Mouse (Mus musculus): Measurements from ENCODE around the gene Gm20388. TPM values are rescaled to one million over a fixed set of nuclear protein-coding genes. Genes with fewer than 3 reads are reported as not detected.

Gene Gm20388
- polyA plus RNA-seq, 1 experiment: 23.9 TPM

DNA sequence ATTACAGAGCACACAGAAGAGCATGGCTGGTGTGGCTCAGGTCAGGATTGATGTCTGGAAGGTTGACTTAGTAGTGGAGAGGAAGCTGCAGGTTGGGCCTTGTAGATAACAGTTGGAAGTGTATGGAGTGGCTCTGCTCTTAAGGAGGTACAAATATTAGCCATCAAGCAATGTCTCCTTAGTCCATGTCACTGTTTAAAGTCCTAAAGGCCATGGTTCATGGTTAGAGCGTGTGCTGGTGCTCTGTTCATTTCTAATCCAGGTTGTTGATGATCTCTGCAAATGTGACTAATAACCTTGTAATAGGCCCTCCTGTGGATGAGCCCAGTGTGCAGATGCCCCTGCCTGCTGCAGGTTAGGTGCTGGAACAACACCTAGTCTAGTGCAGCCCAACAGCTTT lies 2047.8 kb downstream of the Gm20388 start:
- TF ChIP-seq POLR2A (IDR thresholded peaks at IDR 0.05; ENCODE audit: extremely low read depth, insufficient read depth, low read length): no peak
- TF ChIP-seq CTCF (IDR thresholded peaks at IDR 0.05; ENCODE audit: extremely low read depth, insufficient read depth, low read length): no peak
- peaks cover 2% of the 10 kb centered on the region; the same call in 1 of the 2 replicates for H3K4me1 ChIP-seq (ENCODE audit: control insufficient read depth, insufficient read depth, low read length)
- H3K4me3 ChIP-seq (ENCODE audit: insufficient read depth, low read length): no peak overlapping the region
- no peak overlapping the region for H3K27ac ChIP-seq (ENCODE audit: insufficient read depth, low read length)

DNA sequence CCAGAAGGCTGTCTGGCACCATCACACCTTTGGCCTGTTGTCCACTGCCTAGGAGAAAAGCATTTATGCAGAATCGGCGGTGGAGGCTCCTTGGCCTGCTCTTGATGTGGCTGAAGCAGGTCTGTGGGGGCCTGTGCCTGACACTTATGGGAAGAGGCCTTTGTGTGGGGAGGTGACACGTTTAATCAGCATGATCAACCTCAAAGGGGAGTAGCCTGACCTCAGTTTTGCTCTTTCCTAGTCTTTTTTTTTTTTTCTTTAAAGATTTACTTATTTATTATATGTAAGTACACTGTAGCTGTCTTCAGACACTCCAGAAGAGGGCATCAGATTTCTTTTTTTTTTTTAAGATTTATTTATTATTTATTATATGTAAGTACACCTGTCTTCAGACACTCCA lies 2052.3 kb downstream of the Gm20388 start:
- H3K4me1 ChIP-seq (ENCODE audit: control insufficient read depth, insufficient read depth, low read length): peaks cover 5% of the 10 kb centered on the region
- TF ChIP-seq POLR2A (IDR thresholded peaks at IDR 0.05; ENCODE audit: extremely low read depth, insufficient read depth, low read length) (no peak), CTCF (IDR thresholded peaks at IDR 0.05; ENCODE audit: extremely low read depth, insufficient read depth, low read length) (no peak)
- no peak overlapping the region for H3K27ac ChIP-seq (ENCODE audit: insufficient read depth, low read length)
- no peak overlapping the region for H3K4me3 ChIP-seq (ENCODE audit: insufficient read depth, low read length)

DNA sequence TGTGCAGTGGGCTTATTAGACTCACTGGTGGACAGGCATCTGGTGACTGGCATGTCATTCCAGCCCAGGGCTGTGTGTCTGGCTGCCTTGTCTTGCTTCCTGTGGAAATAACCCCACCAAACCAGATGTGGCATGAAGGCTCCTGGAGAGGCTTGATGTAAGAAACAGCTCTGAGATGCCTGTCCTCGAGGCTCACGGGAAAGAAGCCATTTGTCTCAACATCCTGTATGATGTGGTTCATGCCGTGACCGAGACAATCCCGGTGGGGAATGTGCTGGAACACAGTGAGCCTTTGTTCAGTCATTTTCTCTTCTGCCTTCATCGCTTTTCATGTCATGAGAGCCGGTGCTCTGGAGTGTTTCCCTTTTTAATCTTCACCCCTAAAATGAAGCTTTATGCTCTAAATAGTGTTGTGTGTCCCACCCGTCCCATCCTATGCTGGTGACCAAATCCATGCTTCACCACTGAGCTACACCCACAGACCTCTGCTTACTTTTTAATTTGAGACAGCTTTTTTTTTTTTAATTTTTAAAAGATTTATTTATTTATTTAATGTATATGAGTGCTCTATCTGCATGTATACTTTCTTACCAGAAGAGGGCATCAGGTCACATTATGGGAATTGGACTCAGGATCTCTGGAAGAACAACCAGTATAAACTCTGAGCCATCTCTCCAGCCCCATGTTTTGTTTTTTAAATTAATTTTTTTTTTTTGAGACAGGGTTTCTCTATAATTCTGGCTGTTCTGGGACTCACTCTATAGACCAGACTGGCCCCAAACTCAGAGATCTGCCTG lies 2054.3 kb downstream of the Gm20388 start:
- no peak for TF ChIP-seq POLR2A (IDR thresholded peaks at IDR 0.05; ENCODE audit: extremely low read depth, insufficient read depth, low read length)
- no peak for TF ChIP-seq CTCF (IDR thresholded peaks at IDR 0.05; ENCODE audit: extremely low read depth, insufficient read depth, low read length)
- Histone ChIP-seq H3K4me3 (ENCODE audit: insufficient read depth, low read length) (no peak overlapping the region), H3K27ac (ENCODE audit: insufficient read depth, low read length) (no peak overlapping the region), H3K4me1 (ENCODE audit: control insufficient read depth, insufficient read depth, low read length) (peaks cover 6% of the 10 kb centered on the region)

DNA sequence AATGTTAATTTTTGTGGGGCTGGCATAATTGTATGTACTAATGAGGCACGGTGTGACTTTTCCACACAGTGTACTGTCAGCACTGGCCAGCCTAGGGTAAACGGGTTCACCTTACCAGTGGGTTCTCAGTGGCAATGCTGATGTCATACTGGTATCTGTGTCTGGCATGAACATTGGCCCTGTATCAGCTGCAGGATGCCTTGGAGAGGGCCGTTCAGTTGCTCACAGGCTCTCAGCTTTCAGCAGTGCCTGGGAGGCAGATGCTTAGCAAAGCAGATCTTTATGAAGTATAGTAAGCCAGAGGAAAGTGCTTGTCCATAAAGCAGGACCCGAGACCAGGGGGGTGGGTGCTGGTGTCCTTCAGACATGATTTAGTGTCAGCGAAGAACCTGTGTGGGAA lies 2055.5 kb downstream of the Gm20388 start:
- TF ChIP-seq POLR2A (IDR thresholded peaks at IDR 0.05; ENCODE audit: extremely low read depth, insufficient read depth, low read length) (no peak), CTCF (IDR thresholded peaks at IDR 0.05; ENCODE audit: extremely low read depth, insufficient read depth, low read length) (no peak)
- Histone ChIP-seq H3K27ac (ENCODE audit: insufficient read depth, low read length) (no peak overlapping the region), H3K4me3 (ENCODE audit: insufficient read depth, low read length) (no peak overlapping the region), H3K4me1 (ENCODE audit: control insufficient read depth, insufficient read depth, low read length) (peaks cover 6% of the 10 kb centered on the region)

DNA sequence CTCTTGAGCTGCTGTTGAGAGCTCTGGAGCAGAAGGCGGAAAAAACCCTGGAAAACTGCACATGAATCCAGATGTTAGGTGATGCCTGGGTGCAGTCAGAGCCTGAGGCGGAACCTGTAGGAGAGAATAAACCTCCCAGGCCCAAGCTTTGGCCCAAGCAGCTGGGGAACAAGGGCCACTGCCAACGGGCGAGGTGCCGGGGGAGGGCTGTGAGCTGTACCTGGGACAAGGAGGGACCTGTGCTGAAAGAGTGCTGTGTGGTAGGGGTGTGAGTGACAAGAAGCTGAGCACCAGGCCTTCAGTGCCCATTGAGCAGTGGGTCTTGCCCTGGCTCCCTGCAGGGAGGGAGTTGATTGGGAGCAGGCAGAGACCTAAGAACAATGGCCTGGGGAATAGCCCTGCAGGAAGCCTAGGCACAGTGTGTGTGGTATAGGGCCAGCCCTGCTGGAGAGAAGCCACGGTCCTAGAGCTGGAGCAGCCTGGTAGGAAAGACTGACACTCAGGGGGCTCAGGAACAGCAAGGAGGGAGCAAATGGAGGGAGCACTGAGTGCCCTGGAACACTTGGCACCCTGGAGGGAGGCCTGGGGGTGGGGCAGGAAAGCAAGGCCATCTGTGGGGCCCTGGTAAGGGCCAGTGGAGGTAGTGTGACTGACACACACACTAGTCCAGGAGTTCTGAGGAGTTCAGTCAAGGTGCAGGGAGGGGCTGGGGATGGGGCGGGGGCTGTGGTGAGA lies 2056.2 kb downstream of the Gm20388 start:
- Histone ChIP-seq H3K4me3 (ENCODE audit: insufficient read depth, low read length) (no peak overlapping the region), H3K27ac (ENCODE audit: insufficient read depth, low read length) (no peak overlapping the region), H3K4me1 (ENCODE audit: control insufficient read depth, insufficient read depth, low read length) (peaks cover 6% of the 10 kb centered on the region)
- TF ChIP-seq CTCF (IDR thresholded peaks at IDR 0.05; ENCODE audit: extremely low read depth, insufficient read depth, low read length) (no peak), POLR2A (IDR thresholded peaks at IDR 0.05; ENCODE audit: extremely low read depth, insufficient read depth, low read length) (no peak)

DNA sequence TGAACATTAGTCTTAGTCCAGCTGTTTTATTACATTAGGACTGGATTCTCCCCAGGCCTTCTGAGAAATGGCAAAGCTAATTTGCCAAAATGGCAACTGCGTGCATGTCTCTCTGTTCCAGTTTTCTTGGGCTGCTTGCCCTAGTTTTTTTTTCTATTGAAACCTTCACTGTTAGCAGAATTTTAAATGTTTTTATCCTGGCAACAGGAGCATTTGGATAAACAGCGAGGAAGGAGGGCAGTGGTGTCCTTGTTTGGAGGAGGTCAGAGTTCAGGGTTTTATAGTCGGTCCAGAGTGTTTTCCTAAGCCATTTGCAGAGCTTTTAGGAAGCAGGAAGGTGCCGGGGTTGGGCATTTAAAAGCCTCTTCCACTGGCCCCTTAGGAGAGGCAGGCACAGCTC lies 2057.3 kb downstream of the Gm20388 start:
- TF ChIP-seq POLR2A (IDR thresholded peaks at IDR 0.05; ENCODE audit: extremely low read depth, insufficient read depth, low read length) (no peak), CTCF (IDR thresholded peaks at IDR 0.05; ENCODE audit: extremely low read depth, insufficient read depth, low read length) (no peak)
- no peak overlapping the region for H3K4me3 ChIP-seq (ENCODE audit: insufficient read depth, low read length)
- peaks cover 6% of the 10 kb centered on the region for H3K4me1 ChIP-seq (ENCODE audit: control insufficient read depth, insufficient read depth, low read length)
- H3K27ac ChIP-seq (ENCODE audit: insufficient read depth, low read length): 0 out of 2 replicates have a peak overlapping the region, but pooled peaks have one; percentile 13

DNA sequence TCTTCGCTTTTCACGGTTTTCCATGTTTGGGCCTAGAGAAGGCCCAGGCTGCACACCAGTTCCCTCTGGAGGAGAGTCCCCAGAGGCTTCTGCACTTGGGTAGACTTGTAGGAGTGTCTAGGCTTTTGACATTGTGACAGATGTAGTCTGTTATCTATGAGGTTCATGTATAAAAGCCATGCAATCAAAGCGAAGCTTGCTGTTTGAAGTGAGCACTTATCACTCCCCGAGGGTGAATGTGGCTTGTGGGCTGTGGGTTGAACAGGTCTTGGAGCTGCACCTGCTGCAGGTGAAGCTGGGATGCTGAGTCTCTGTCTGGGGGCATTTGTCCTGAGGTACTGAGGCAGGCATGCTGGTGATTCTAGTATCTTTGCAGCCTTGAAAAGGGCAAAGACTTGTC lies 2057.9 kb downstream of the Gm20388 start:
- peaks cover 6% of the 10 kb centered on the region for H3K4me1 ChIP-seq (ENCODE audit: control insufficient read depth, insufficient read depth, low read length)
- no peak overlapping the region for H3K4me3 ChIP-seq (ENCODE audit: insufficient read depth, low read length)
- TF ChIP-seq POLR2A (IDR thresholded peaks at IDR 0.05; ENCODE audit: extremely low read depth, insufficient read depth, low read length) (no peak), CTCF (IDR thresholded peaks at IDR 0.05; ENCODE audit: extremely low read depth, insufficient read depth, low read length) (no peak)
- no peak overlapping the region for H3K27ac ChIP-seq (ENCODE audit: insufficient read depth, low read length)

DNA sequence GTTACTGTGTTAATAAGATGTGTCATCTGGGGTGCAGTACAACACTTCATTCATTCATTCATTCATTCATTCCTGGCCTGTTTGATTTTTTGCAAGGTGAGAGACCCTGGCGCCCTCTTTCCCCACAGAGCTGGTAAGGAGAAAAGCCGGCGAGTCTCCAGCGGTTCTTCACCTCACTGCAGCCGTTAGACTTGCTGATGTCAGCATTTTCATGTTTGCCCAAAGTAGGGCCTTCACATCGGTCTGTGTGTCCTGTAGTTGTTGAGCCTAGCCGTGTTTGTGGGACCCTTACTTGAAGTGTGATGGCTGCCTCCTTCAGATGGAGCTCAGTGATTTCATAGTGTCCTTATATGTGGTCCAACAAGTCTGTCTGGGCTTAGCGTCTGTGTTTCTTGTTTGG lies 2059.6 kb downstream of the Gm20388 start:
- peaks cover 6% of the 10 kb centered on the region for H3K4me1 ChIP-seq (ENCODE audit: control insufficient read depth, insufficient read depth, low read length)
- H3K27ac ChIP-seq (ENCODE audit: insufficient read depth, low read length): no peak overlapping the region
- H3K4me3 ChIP-seq (ENCODE audit: insufficient read depth, low read length): no peak overlapping the region
- TF ChIP-seq CTCF (IDR thresholded peaks at IDR 0.05; ENCODE audit: extremely low read depth, insufficient read depth, low read length): no peak
- no peak for TF ChIP-seq POLR2A (IDR thresholded peaks at IDR 0.05; ENCODE audit: extremely low read depth, insufficient read depth, low read length)

DNA sequence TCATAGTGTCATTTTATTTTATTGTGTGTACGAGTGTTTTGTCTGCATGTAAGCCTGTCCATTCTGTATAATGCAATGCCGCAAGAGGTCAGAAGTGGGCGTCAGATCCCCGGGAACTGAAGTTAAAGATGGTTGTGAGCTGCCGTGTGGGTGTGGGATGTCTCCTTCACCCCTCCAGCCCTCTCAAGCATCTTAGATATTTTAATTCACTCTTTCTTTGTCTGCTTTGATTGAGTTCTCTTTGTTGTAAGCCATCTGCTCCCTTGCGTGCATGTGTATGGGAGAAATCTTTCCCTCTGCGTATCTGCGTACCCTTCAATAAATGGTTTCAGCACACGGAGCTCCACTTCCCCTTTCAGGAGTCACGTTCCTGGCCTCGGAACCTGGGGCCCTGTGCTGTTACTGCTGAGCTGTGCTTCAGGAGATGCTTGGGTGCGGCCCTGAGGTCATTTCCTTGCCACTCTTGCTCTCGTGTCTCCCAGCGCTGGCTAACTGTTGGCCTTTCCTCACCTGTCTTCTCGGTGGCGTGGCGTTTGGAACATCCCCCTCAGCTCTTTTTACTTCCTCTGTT lies 2060.9 kb downstream of the Gm20388 start:
- Histone ChIP-seq H3K4me1 (ENCODE audit: control insufficient read depth, insufficient read depth, low read length) (peaks cover 4% of the 10 kb centered on the region), H3K4me3 (ENCODE audit: insufficient read depth, low read length) (no peak overlapping the region), H3K27ac (ENCODE audit: insufficient read depth, low read length) (peak overlapping the region; percentile 33; the same call in 1 of the 2 replicates)
- no peak for TF ChIP-seq POLR2A (IDR thresholded peaks at IDR 0.05; ENCODE audit: extremely low read depth, insufficient read depth, low read length)

Measured in cortical plate, adult 2 months (tissue).